Mouse (Mus musculus) megakaryocyte, embryonic 14.5 days (primary cell): ENCODE results near the gene Dnm2.

Experiments used
- FLI1 ChIP-seq: IDR thresholded peaks from 2 replicates; pipeline ENCODE4 v1.6.1; 2012; ENCODE audit warnings: low read length, inconsistent platforms, mixed read lengths
- GATA1 ChIP-seq: IDR thresholded peaks from 3 replicates; pipeline ENCODE4 v1.6.1; 2012; ENCODE audit warnings: mixed read lengths, low read length, inconsistent platforms, borderline replicate concordance

DNA sequence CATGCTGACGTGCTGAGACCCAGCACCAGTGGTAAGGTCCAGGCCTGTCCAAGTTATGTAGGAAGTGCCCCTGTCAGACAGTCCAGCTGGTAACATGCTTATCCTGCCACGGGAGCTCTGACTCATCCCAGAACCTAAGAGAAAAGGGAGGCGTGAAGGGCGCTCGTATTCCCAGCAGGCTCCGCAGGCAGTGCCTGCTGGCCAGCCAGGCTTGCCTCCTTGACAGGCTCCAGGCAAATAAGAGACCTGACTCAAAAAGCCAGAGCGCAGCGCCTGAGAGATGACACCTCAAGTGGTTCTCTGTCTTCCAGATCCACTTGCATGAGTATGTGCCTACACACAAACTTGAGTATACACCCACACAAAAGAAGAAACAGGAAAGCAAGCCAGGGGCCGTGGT is 70.0 kb downstream of the Dnm2 start:
- TF ChIP-seq GATA1 (no peak), FLI1 (no peak)
